Mouse (Mus musculus) bone marrow, adult 2 months (tissue): ENCODE measurements around the gene Rpl12.

Experiments
- CTCF ChIP-seq: fragments of 200-500 bp; IDR thresholded peaks from 2 replicates; pipeline ENCODE4 v1.5.1; 2011; ENCODE audit warnings: low read length, control low read depth; ENCODE audit not compliant: control insufficient read depth, insufficient read depth
- POLR2A ChIP-seq: fragments of 200-500 bp; IDR thresholded peaks from 2 replicates; pipeline ENCODE4 v1.6.1; 2011; ENCODE audit warnings: low read depth, mild to moderate bottlenecking, control low read depth, low read length, borderline replicate concordance; ENCODE audit not compliant: control insufficient read depth

DNA sequence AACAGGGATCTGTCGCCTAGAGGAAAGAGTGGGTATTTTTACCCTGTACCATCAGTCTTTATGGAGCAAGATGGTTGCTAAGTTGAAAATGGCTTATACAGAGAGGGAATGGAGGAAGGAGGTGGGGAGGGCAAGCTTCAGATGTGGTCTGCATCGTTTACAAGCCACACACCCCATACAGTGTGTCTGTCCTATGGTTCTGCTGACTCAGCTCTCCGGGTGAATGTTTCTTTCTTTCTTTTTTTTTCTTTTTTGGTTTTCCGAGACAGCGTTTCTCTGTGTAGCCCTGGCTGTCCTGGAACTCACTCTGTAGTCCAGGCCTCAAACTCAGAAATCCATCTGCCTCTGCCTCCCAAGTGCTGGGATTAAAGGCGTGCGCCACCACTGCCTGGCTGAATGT is 40.1 kb upstream of the Rpl12 start:
- TF ChIP-seq CTCF (no peak), POLR2A (no peak)
